Mouse (Mus musculus) ES-Bruce4 (cell line): ENCODE measurements around the gene Prkce.

ENCODE experiments used
- CTCF ChIP-seq: IDR thresholded peaks from one replicate; pipeline ENCODE4 v1.8.1; 2011; ENCODE audit warnings: low read depth, low read length
- EP300 ChIP-seq: IDR thresholded peaks from 2 replicates; pipeline ENCODE4 v1.6.1; 2011; ENCODE audit warnings: low read depth, low read length; ENCODE audit not compliant: insufficient read depth

DNA sequence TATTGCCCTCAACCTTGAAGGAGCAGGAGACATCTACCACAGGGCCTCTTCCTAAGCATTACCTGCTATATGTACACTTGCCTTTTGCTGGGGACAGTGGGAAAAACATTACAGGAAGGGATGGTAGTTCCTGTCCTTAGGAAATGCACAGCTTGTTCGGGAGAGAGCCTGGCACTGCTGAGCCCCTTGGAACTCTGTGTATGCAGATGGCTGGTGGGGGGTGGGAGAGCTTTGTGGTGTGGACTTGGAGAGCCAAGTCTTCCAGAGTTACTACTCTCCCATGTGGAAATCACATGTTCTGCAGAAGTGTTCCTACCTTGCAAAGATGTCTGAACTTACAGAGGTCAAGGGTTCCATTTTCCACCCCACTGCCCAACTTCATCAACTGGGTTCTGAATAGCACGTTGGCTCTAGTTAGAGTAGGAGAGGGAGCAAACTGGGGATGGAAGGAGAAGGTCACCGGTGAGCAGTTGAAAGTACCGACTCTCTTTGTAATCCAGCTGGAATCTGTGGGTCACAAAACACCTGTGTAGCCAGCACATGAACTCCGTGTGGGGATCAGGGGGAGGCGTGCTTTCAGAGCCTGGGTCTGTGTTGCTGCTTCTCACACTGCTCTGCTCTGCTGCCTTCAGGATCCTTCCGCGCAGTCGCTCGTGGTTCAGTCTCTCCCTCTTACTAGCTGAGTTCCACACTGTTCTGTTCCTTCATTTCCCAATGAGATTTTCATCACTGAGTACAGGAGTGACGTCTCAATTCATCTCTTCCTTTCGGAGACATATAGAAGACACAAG is 184.9 kb downstream of the Prkce start:
- no peak for TF ChIP-seq CTCF
- TF ChIP-seq EP300, result no peak
